Mouse (Mus musculus) kidney, postnatal 0 days (tissue): Measurements from ENCODE around the gene Galnt7. TPM values are rescaled to one million over a fixed set of nuclear protein-coding genes. Genes with fewer than 3 reads are reported as not detected.

Experiments
- ATAC-seq: fragments of 200-750 bp; cut with Nextera tagmentation; replicated peaks from 2 replicates; pipeline ENCODE4 v1.8.0; 2017; ENCODE audit warnings: low read depth, moderate number of reproducible peaks, moderate TSS enrichment, moderate library complexity; ENCODE audit not compliant: low FRiP score
- DNase-seq: peaks from one replicate; pipeline ENCODE4 v3.0.0-alpha.2; 2016; ENCODE audit warnings: low spot score
- H3K27ac ChIP-seq: fragments of 300-500 bp; sonication (generic); 2 replicates; pipeline ENCODE4 v1.5.1; 2014; ENCODE audit warnings: mild to moderate bottlenecking
- H3K27me3 ChIP-seq: fragments of 300-500 bp; sonication (generic); 2 replicates; pipeline ENCODE4 v1.6.1; 2014; ENCODE audit warnings: low read length, mixed read lengths; ENCODE audit not compliant: insufficient read depth
- H3K36me3 ChIP-seq: fragments of 300-500 bp; sonication (generic); 2 replicates; pipeline ENCODE4 v1.6.1; 2014; ENCODE audit warnings: low read length, mixed read lengths; ENCODE audit not compliant: insufficient read depth
- H3K4me1 ChIP-seq: fragments of 300-500 bp; sonication (generic); replicated peaks from 2 replicates; pipeline ENCODE4 v1.6.1; 2014; ENCODE audit warnings: antibody characterized with exemption, low read length, mixed read lengths; ENCODE audit not compliant: insufficient read depth
- H3K4me2 ChIP-seq: fragments of 300-500 bp; sonication (generic); 2 replicates; pipeline ENCODE4 v1.6.1; 2014; ENCODE audit warnings: mild to moderate bottlenecking, low read length, moderate library complexity, mixed read lengths
- H3K4me3 ChIP-seq: fragments of 300-500 bp; sonication (generic); replicated peaks from 2 replicates; pipeline ENCODE4 v1.5.1; 2014; ENCODE audit warnings: low read depth, low read length
- H3K9ac ChIP-seq: fragments of 300-500 bp; sonication (generic); 2 replicates; pipeline ENCODE4 v1.6.1; 2014; ENCODE audit warnings: low read depth, low read length
- H3K9me3 ChIP-seq: fragments of 300-500 bp; sonication (generic); replicated peaks from 2 replicates; pipeline ENCODE4 v1.6.1; 2016; ENCODE audit warnings: low read length, inconsistent platforms, mixed read lengths
- CTCF ChIP-seq: IDR thresholded peaks from 2 replicates; pipeline ENCODE4 v1.5.1; 2016; ENCODE audit warnings: antibody characterized with exemption, low read depth, mild to moderate bottlenecking, moderate library complexity
- WGBS: fragments of 180-500 bp; shearing (Covaris S2); extraction: QIAGEN DNeasy Blood & Tissue Kit; methylation state at CpG from one replicate; pipeline ENCODE4 v1.1.7; 2014; 5-methylcytosine and 5-hydroxymethylcytosine counted together
- polyA plus RNA-seq: library from polyadenylated mRNA; unstranded; fragments of >200 nt; fragmentation: Nextera tagmentation; extraction: Ambion mirVana; gene quantifications from 2 replicates; pipeline ENCODE4 v1.2.1, GENCODE M21; 2015

The Galnt7 gene
- polyA plus RNA-seq, 1 experiment from 2014 or later: 14.9 TPM

DNA sequence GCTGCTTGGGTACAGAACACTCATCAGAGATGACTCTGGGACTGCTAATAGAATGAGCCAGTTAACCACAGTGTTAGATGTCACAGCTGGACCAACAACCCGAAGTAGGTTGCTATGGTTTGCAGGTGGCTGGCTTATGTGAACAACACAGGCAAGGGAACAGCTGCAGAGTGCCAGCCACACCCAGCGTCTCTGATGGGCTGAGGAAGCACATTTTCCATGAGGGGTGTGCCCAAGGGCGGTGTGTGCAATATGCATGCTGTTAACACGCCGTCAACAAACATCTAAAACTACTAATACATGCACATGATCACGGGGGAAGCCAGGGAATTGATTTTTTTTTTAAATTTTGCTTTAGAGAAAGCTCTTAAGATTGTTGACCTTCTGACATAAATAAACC lies 73.0 kb downstream of the Galnt7 start:
- ATAC-seq (no peak), DNase-seq (no peak)
- H3K27me3 ChIP-seq: no peaks in the 10 kb centered on the region
- H3K9ac ChIP-seq: no peak overlapping the region
- no peaks in the 10 kb centered on the region for H3K36me3 ChIP-seq
- no peak overlapping the region for H3K4me2 ChIP-seq
- H3K27ac ChIP-seq: no peak overlapping the region
- H3K4me3 ChIP-seq: no peak overlapping the region
- 66% methylated on average over 6 of the region's 6 CpGs for WGBS
- TF ChIP-seq CTCF: no peak
- H3K4me1 ChIP-seq: no peaks in the 10 kb centered on the region
- H3K9me3 ChIP-seq: no peaks in the 10 kb centered on the region

DNA sequence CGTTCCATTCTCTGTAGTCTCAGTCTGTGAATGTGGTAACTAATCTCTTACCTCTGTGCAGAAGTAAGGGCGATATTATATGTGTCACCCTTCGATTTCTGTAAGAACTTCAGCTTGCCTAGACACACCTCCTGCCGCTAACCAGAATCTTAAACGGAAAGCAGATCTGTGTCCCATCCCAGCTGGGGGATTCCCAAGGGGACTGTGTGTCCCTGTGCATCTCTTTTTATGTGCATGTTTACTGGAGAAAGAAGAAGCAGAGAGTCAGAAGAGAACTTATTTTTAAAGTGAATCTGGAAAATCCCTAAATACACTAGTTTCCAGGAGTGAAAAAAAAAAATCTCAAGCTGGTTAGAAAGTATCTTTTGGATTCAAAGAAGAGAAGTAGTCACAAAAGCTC lies 75.5 kb downstream of the Galnt7 start:
- Histone ChIP-seq H3K4me2 (no peak overlapping the region), H3K27ac (no peak overlapping the region), H3K9me3 (no peaks in the 10 kb centered on the region), H3K4me1 (no peaks in the 10 kb centered on the region), H3K9ac (no peak overlapping the region), H3K4me3 (no peak overlapping the region), H3K27me3 (no peaks in the 10 kb centered on the region), H3K36me3 (no peaks in the 10 kb centered on the region)
- TF ChIP-seq CTCF: no peak
- DNase-seq: no peak
- WGBS: 85% methylated on average over 5 of the region's 5 CpGs
- ATAC-seq: no peak

DNA sequence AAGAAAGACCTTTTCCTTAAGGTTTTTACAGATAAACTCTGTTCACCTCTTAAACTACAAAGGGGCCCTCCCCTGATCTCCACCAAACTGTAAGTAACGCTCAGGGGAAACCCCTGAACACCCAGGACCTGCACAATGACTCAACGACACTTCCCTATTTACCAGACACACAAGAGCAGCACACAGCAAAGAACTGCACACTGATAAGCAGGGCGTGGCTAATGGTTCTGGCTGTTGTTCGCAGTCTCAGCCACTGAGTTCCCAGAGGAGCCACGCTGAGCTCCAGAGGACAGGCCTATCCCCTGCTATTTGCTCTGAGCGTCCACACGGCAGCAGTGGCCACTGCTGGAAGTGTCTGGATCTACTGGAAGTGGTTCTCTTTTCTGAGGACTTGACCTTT lies 76.6 kb downstream of the Galnt7 start:
- DNase-seq (peak; percentile 64), ATAC-seq (no peak; the same call in 1 of the 2 replicates)
- TF ChIP-seq CTCF: peak; percentile 43
- no peaks in the 10 kb centered on the region for H3K4me1 ChIP-seq
- no peak overlapping the region for H3K4me2 ChIP-seq
- H3K36me3 ChIP-seq: no peaks in the 10 kb centered on the region
- no peak overlapping the region for H3K9ac ChIP-seq
- no peak overlapping the region for H3K4me3 ChIP-seq
- WGBS: 50% methylated on average over 7 of the region's 7 CpGs
- no peak overlapping the region for H3K27ac ChIP-seq
- no peaks in the 10 kb centered on the region for H3K27me3 ChIP-seq
- H3K9me3 ChIP-seq: no peaks in the 10 kb centered on the region

DNA sequence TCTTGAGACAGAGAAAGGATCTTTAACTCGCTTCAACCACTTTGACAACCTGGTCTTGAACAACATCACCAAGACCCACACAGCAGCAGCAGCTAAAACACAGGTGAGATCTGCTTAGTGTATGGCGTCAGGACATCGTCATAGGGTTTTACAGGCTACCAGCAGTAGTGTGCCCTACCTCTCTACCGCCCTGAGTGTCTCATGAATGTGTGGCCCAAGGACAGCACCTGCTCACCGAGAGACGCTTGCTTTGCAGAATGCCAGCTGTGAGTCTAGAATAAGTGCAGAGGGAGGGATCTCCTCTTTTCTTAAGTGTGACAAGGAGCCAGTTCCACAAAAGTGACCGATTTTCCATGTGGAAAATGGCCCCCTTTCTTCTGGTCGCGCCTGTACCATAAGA lies 77.5 kb downstream of the Galnt7 start:
- Histone ChIP-seq H3K4me2 (no peak overlapping the region), H3K4me3 (no peak overlapping the region), H3K27me3 (no peaks in the 10 kb centered on the region), H3K9ac (no peak overlapping the region), H3K4me1 (no peaks in the 10 kb centered on the region), H3K27ac (no peak overlapping the region), H3K36me3 (no peaks in the 10 kb centered on the region), H3K9me3 (no peaks in the 10 kb centered on the region)
- DNase-seq: no peak
- TF ChIP-seq CTCF: no peak
- 89% methylated on average over 9 of the region's 9 CpGs for WGBS
- ATAC-seq: no peak

DNA sequence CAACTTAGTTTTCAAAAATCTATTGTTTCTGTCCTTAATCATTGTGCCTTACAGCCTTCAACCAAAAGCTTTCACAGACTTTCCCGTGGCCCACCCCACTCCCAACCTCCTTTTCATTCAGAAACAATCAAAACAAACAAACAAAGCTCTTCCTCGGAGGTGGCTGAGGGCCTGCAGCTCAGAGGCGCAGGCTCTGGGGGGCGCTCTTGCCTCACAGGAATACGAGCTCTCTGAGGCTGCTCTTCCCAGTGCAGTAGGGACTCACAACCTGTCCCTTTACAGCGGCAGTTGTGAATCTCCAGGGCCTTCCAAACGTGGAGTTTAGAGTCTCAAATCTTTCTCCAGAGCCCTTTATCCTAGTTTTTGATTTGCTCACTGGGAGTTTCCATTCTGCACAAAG lies 78.4 kb downstream of the Galnt7 start:
- ATAC-seq: no peak; the same call in 1 of the 2 replicates
- H3K4me1 ChIP-seq: no peaks in the 10 kb centered on the region
- H3K27ac ChIP-seq: no peak overlapping the region
- H3K9me3 ChIP-seq: no peaks in the 10 kb centered on the region
- H3K4me3 ChIP-seq: no peak overlapping the region
- 14% methylated on average over 7 of the region's 7 CpGs for WGBS
- TF ChIP-seq CTCF: peak; percentile 86
- H3K9ac ChIP-seq: no peak overlapping the region
- no peaks in the 10 kb centered on the region for H3K27me3 ChIP-seq
- H3K36me3 ChIP-seq: no peaks in the 10 kb centered on the region
- no peak overlapping the region for H3K4me2 ChIP-seq
- DNase-seq: peak; percentile 84

DNA sequence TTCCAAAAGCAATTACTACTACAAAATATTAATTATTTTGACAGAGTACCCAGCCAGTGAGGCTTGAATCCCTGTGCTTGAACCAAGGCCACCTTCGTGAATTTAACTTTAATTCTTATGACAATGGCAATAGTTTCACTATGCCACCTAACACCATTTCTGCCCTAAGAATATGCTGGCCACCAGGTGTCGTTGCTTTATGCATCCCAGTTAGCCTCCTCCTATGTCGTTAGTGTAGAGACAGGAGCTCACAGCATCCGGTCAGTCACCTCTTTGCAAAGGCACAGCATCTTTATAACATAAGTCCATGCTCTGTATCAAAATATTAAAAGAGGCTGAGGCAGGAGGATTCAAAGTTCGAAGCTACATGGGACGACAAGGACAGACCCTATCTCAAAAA lies 79.0 kb downstream of the Galnt7 start:
- no peak for ATAC-seq
- 81% methylated on average over 6 of the region's 6 CpGs for WGBS

DNA sequence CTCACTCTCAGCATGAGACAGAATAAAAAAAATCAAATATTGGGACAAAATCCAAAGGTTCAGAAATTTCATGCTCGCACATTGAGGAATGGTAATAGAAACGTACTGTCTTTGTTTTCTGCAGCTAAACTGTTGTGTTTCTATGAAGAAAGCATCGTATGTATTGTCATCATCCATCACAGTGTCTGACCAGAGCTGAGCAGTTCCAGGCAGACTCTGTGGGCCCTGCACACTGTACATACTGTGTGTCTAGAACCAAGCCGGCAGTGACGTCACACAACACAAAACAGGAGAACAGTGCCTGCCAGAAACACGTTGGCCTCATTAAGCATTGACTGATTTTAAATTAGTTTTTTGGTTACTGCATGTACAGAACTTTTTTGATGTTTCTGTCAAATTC lies 82.9 kb downstream of the Galnt7 start:
- Histone ChIP-seq H3K36me3 (no peaks in the 10 kb centered on the region), H3K27ac (no peak overlapping the region), H3K9ac (no peak overlapping the region), H3K4me1 (no peaks in the 10 kb centered on the region), H3K4me3 (no peak overlapping the region), H3K27me3 (no peaks in the 10 kb centered on the region), H3K4me2 (no peak overlapping the region), H3K9me3 (no peaks in the 10 kb centered on the region)
- DNase-seq (no peak), ATAC-seq (no peak)
- TF ChIP-seq CTCF: no peak
- 72% methylated on average over 6 of the region's 6 CpGs for WGBS

More for the DNA sequence above, 79.0 kb downstream of the Galnt7 start:
- peak; percentile 12; the same call in 1 of the 2 replicates for TF ChIP-seq CTCF
- no peak overlapping the region for H3K27ac ChIP-seq
- DNase-seq: no peak
- no peaks in the 10 kb centered on the region for H3K27me3 ChIP-seq
- H3K9me3 ChIP-seq: no peaks in the 10 kb centered on the region
- no peaks in the 10 kb centered on the region for H3K36me3 ChIP-seq
- no peak overlapping the region for H3K9ac ChIP-seq
- H3K4me1 ChIP-seq: no peaks in the 10 kb centered on the region
- no peak overlapping the region for H3K4me3 ChIP-seq
- H3K4me2 ChIP-seq: no peak overlapping the region
